Mouse (Mus musculus) bone marrow macrophage, adult 2 months (primary cell): ENCODE measurements around the gene Vmn1r124. TPM values are rescaled to one million over a fixed set of nuclear protein-coding genes. Genes with fewer than 3 reads are reported as not detected.
"Not testable (repeated sequence)": the region's sequence is repeated elsewhere in the genome, so short reads cannot be mapped to it uniquely, and the experiment has no call there.

Experiments
- H3K27ac ChIP-seq: 2 replicates; pipeline ENCODE4 v1.5.1; 2012; ENCODE audit warnings: low read depth, low read length; ENCODE audit not compliant: insufficient read depth
- H3K4me1 ChIP-seq: 2 replicates; pipeline ENCODE4 v1.6.1; 2012; ENCODE audit warnings: low read length; ENCODE audit not compliant: control insufficient read depth, insufficient read depth
- H3K4me3 ChIP-seq: 2 replicates; pipeline ENCODE4 v1.5.1; 2012; ENCODE audit warnings: mild to moderate bottlenecking, low read length, moderate library complexity; ENCODE audit not compliant: insufficient read depth
- polyA plus RNA-seq: library from polyadenylated mRNA; stranded (reverse); fragments of >200 nt; gene quantifications from 2 replicates; pipeline ENCODE4 v1.2.4, GENCODE M21; 2012; ENCODE audit not compliant: missing spikeins, insufficient read depth, insufficient read length

Vmn1r124 gene
- not detected in 2 replicates for polyA plus RNA-seq

DNA sequence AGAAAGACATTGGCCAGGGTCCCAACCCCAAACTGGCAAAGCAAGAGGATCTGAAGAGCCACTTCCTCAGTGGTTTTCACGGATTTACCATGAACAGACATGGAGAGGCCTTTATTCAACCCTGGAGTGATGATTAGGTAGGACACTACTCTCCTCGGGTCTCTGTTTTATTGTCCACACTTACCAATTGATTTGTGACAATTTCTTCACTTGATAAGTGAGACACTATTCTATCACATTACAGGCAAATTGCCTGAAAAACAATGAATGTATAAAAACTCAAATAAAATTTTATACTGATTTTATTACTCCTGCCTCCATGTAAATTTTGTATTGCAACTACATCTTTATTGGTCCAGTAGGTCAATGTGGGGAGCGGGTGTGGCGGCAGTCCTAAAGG lies at the start of gene Vmn1r124:
TSS of gene Vmn1r124 (minus strand) at position 101 of the 400 bp plus-strand sequence.
- H3K27ac ChIP-seq, H3K4me1 ChIP-seq, H3K4me3 ChIP-seq: not testable (repeated sequence)

DNA sequence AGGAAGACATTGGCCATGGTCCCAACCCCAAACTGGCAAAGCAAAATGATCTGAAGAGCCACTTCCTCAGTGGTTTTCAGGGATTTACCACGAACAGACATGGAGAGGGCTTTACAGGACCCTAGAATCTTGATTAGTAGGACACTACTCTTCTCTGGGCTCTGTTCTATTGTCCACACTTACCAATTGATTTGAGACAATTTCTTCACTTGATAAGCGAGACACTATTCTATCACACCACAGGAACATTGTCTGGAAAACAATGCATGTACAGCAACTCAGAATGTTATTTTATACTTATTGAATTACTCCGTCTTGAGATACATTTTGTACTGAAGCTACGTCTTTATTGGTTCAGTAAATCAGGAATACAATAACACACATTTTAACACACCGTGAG lies 41.0 kb upstream of the Vmn1r124 start, which contains the start of gene Vmn1r126:
TSS of gene Vmn1r126 (minus strand) at position 101 of the 400 bp plus-strand sequence.
- not testable (repeated sequence) for H3K4me1 ChIP-seq, H3K4me3 ChIP-seq, H3K27ac ChIP-seq

DNA sequence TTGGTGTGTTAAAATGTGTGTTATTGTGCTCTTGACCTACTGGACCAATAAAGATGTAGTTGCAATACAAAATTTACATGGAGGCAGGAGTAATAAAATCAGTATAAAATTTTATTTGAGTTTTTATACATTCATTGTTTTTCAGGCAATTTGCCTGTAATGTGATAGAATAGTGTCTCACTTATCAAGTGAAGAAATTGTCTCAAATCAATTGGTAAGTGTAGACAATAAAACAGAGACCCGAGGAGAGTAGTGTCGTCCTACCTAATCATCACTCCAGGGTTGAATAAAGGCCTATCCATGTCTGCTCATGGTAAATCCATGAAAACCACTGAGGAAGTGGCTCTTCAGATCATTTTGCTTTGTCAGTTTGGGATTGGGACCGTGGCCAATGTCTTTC lies 11.5 kb upstream of the Vmn1r124 start, which contains the start of gene Vmn1r125:
TSS of gene Vmn1r125 (plus strand) at position 301 of the 400 bp plus-strand sequence.
- H3K27ac ChIP-seq, H3K4me3 ChIP-seq, H3K4me1 ChIP-seq: not testable (repeated sequence)

Other genes starting within 250 kb of the Vmn1r124 start
- not detected in 2 replicates for gene Vmn1r119, start 248.2 kb downstream of the Vmn1r124 start, polyA plus RNA-seq
- not detected in 2 replicates for gene Vmn1r120, start 206.8 kb downstream of the Vmn1r124 start, polyA plus RNA-seq
- not detected in 2 replicates for gene Vmn1r121, start 162.1 kb downstream of the Vmn1r124 start, polyA plus RNA-seq
- gene Vmn1r122, start 126.5 kb downstream of the Vmn1r124 start, polyA plus RNA-seq: not detected in 2 replicates
- gene Vmn1r123, start 98.4 kb downstream of the Vmn1r124 start, polyA plus RNA-seq: not detected in 2 replicates
- not detected in 2 replicates for gene Gm5157, start 70.2 kb downstream of the Vmn1r124 start, polyA plus RNA-seq
- gene Vmn1r125, start 11.6 kb upstream of the Vmn1r124 start, polyA plus RNA-seq: not detected in 2 replicates
- not detected in 2 replicates for gene Vmn1r126, start 40.9 kb upstream of the Vmn1r124 start, polyA plus RNA-seq
- gene Vmn1r127, start 59.2 kb upstream of the Vmn1r124 start, polyA plus RNA-seq: not detected in 2 replicates
- gene Vmn1r128, start 88.8 kb upstream of the Vmn1r124 start, polyA plus RNA-seq: not detected in 2 replicates
- not detected in 2 replicates for gene Vmn1r129, start 100.7 kb upstream of the Vmn1r124 start, polyA plus RNA-seq
- gene Gm6882, start 172.1 kb upstream of the Vmn1r124 start, polyA plus RNA-seq: not detected in 2 replicates